Comparison of ENCODE assay signal across 8 mouse cellular contexts in the genomic region with DNA sequence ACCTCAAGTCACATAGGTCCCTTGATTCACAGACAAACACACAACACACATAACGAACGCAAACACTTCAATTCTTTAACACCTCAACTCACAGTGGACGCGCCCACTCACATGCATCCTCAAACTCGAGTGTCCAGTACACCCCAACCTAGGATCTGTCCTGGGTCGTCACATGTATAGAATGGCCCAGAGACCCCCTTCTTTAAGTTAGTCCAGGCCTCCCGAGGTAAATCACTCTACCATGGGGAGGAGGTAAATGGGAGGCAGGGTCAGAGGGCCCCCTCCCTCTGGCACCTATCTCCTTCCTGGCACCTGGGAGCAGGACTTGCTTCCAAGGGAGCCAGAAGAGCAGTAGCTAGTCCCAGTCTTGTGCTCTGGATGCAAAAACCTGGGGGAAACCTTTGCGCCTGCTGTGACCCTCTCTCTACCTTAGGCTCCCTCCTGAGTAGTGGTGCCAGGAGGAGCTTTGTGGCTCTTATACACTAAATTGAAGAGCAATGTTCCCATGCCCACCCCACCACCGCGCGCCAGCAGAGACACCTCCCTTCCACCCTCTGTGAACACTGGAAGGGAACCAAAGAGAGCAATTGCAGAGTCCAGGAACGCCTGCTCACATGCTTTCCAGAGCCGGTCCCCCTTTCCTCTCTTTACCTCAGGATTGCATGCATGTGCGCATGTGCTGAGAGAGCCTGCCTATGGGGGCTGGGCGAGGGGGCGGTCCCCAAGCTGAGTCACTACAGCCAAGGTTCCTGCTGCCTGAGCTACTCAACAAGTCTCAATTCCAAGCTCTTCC. TPM values are rescaled to one million over a fixed set of nuclear protein-coding genes. Genes with fewer than 3 reads are reported as not detected.
DNase-seq lines count a peak whose midpoint lies in the region; ATAC-seq and TF ChIP-seq lines count a peak whose summit lies in the region.

No protein-coding gene starts in this region.

- no peaks in the 10 kb centered on the region for H3K9me3 ChIP-seq in embryonic facial prominence, embryonic 14.5 days (ENCODE audit: control insufficient read depth, low read length)
- H3K9me3 ChIP-seq in lung, embryonic 14.5 days (ENCODE audit: low read depth, low read length), result no peaks in the 10 kb centered on the region

- no peaks in the 10 kb centered on the region for H3K36me3 ChIP-seq in embryonic facial prominence, embryonic 14.5 days (ENCODE audit: control insufficient read depth, insufficient read depth, low read length)
- no peaks in the 10 kb centered on the region for H3K36me3 ChIP-seq in lung, embryonic 14.5 days (ENCODE audit: insufficient read depth)

- no peak overlapping the region for H3K27ac ChIP-seq in embryonic facial prominence, embryonic 14.5 days (replicated peaks; ENCODE audit: low read depth, low read length)
- peak overlapping the region; percentile 95 for H3K27ac ChIP-seq in layer of hippocampus, adult 2 months
- no peak overlapping the region for H3K27ac ChIP-seq in lung, embryonic 14.5 days (ENCODE audit: low read depth)

- H3K9ac ChIP-seq in embryonic facial prominence, embryonic 14.5 days (ENCODE audit: low read depth, low read length), result no peak overlapping the region
- H3K9ac ChIP-seq in lung, embryonic 14.5 days, result no peak overlapping the region

- H3K4me2 ChIP-seq in embryonic facial prominence, embryonic 14.5 days (ENCODE audit: low read depth, low read length), result peak overlapping the region; percentile 78
- H3K4me2 ChIP-seq in lung, embryonic 14.5 days, result peak overlapping the region; percentile 72

- ATAC-seq in embryonic facial prominence, embryonic 14.5 days (ENCODE audit: low read depth), result peak; percentile 48
- no peak for ATAC-seq in lung, embryonic 14.5 days (ENCODE audit: insufficient read depth)
- ATAC-seq in monocyte, adult 5-6 weeks (replicated peaks; ENCODE audit: insufficient number of reproducible peaks, low FRiP score, low TSS enrichment, poor library complexity, severe bottlenecking), result no peak

- peaks cover 98% of the 10 kb centered on the region for H3K27me3 ChIP-seq in embryonic facial prominence, embryonic 14.5 days (replicated peaks; ENCODE audit: control insufficient read depth, insufficient read depth, low read length)
- peaks cover 93% of the 10 kb centered on the region for H3K27me3 ChIP-seq in lung, embryonic 14.5 days (ENCODE audit: insufficient read depth, low read length)

- DNase-seq in 416B (ENCODE audit: low read depth), result peak; percentile 69
- peak; percentile 87 for DNase-seq in adipocyte (ENCODE audit: low spot score)
- DNase-seq in embryonic facial prominence, embryonic 14.5 days (ENCODE audit: low spot score), result peak; percentile 84
- peak; percentile 66 to 73 for DNase-seq in heart, postnatal 14 days
- DNase-seq in layer of hippocampus, adult 2 months (ENCODE audit: low spot score in 2 of 2), result peak; percentile 90 to 96
- peak; percentile 71 for DNase-seq in lung, embryonic 14.5 days
- peak; percentile 87 for DNase-seq in right cerebral cortex, postnatal 14 days

- intact Hi-C loops in heart, postnatal 14 days (cut with DNase I), result no loop called here

- H3K4me3 ChIP-seq in embryonic facial prominence, embryonic 14.5 days (ENCODE audit: low read depth, low read length), result peak overlapping the region; percentile 52
- H3K4me3 ChIP-seq in layer of hippocampus, adult 2 months, result peak overlapping the region; percentile 64
- peak overlapping the region; percentile 46 for H3K4me3 ChIP-seq in lung, embryonic 14.5 days (ENCODE audit: low read depth, low read length)

- no peak for TF ChIP-seq CTCF in layer of hippocampus, adult 2 months (conservative IDR thresholded peaks at IDR 0.05)
- TF ChIP-seq CTCF in lung, embryonic 14.5 days (IDR thresholded peaks at IDR 0.05; ENCODE audit: low read depth), result no peak

- H3K4me1 ChIP-seq in embryonic facial prominence, embryonic 14.5 days (ENCODE audit: control insufficient read depth, insufficient read depth, low read length), result peaks cover 11% of the 10 kb centered on the region; the same call in 1 of the 2 replicates
- no peaks in the 10 kb centered on the region for H3K4me1 ChIP-seq in lung, embryonic 14.5 days (ENCODE audit: insufficient read depth)

- 12% methylated on average over 14 of the region's 16 CpGs for WGBS in embryonic facial prominence, embryonic 14.5 days
- WGBS in lung, embryonic 14.5 days, result 10% methylated on average over 16 of the region's 16 CpGs

RNA-seq across cellular contexts. Expression of a gene that starts 8.2 kb away (rescaled TPM):
- polyA plus RNA-seq in embryonic facial prominence, embryonic 14.5 days (2014; fragmentation: Nextera tagmentation; extraction: Ambion mirVana), result 5.8 and 8.6 TPM in 2 replicates
- total RNA-seq in heart, postnatal 14 days (2021), result 1 to 10 TPM; 1.7 to 1.9 TPM
- 100 to 1,000 TPM; 761 to 778 TPM for total RNA-seq in layer of hippocampus, adult 2 months (2021)
- 9.9 and 10.5 TPM in 2 replicates for polyA plus RNA-seq in lung, embryonic 14.5 days (2014; fragmentation: Nextera tagmentation; extraction: Ambion mirVana)
- total RNA-seq in monocyte, adult 5-6 weeks (2017), result 0.76 TPM in 1 of 3 replicates, not detected in the others

RNA-seq across cellular contexts. Expression of a gene that starts 9.2 kb away (rescaled TPM):
- polyA plus RNA-seq in embryonic facial prominence, embryonic 14.5 days (2014; fragmentation: Nextera tagmentation; extraction: Ambion mirVana), result 13.8 and 14.7 TPM in 2 replicates
- total RNA-seq in heart, postnatal 14 days (2021), result 1 to 10 TPM; 5.5 to 6.9 TPM
- 10 to 100 TPM; 26.8 to 28.9 TPM for total RNA-seq in layer of hippocampus, adult 2 months (2021)
- 12.6 and 13.1 TPM in 2 replicates for polyA plus RNA-seq in lung, embryonic 14.5 days (2014; fragmentation: Nextera tagmentation; extraction: Ambion mirVana)
- 1.2 to 3.0 TPM (median 2.2 TPM) in 3 replicates for total RNA-seq in monocyte, adult 5-6 weeks (2017)

RNA-seq across cellular contexts. Expression of a gene that starts 14.7 kb away (rescaled TPM):
- 10.7 and 11.6 TPM in 2 replicates for polyA plus RNA-seq in embryonic facial prominence, embryonic 14.5 days (2014; fragmentation: Nextera tagmentation; extraction: Ambion mirVana)
- 10 to 100 TPM; 15.5 to 16.6 TPM for total RNA-seq in heart, postnatal 14 days (2021)
- 1 to 10 TPM; 2.1 to 2.4 TPM for total RNA-seq in layer of hippocampus, adult 2 months (2021)
- polyA plus RNA-seq in lung, embryonic 14.5 days (2014; fragmentation: Nextera tagmentation; extraction: Ambion mirVana), result 7.7 TPM in 2 replicates
- total RNA-seq in monocyte, adult 5-6 weeks (2017), result 48.8 to 62.5 TPM (median 55.3 TPM) in 3 replicates

RNA-seq across cellular contexts. Expression of a gene that starts 19.7 kb away (rescaled TPM):
- polyA plus RNA-seq in embryonic facial prominence, embryonic 14.5 days (2014; fragmentation: Nextera tagmentation; extraction: Ambion mirVana), result 174 and 184 TPM in 2 replicates
- 10 to 100 TPM; 88.0 to 89.6 TPM for total RNA-seq in heart, postnatal 14 days (2021)
- total RNA-seq in layer of hippocampus, adult 2 months (2021), result 100 to 1,000 TPM; 171 to 178 TPM
- 132 and 145 TPM in 2 replicates for polyA plus RNA-seq in lung, embryonic 14.5 days (2014; fragmentation: Nextera tagmentation; extraction: Ambion mirVana)
- total RNA-seq in monocyte, adult 5-6 weeks (2017), result 43.0 to 58.3 TPM (median 56.0 TPM) in 3 replicates

RNA-seq across cellular contexts. Expression of a gene that starts 22.1 kb away (rescaled TPM):
- polyA plus RNA-seq in embryonic facial prominence, embryonic 14.5 days (2014; fragmentation: Nextera tagmentation; extraction: Ambion mirVana), result 3.7 and 4.6 TPM in 2 replicates
- total RNA-seq in heart, postnatal 14 days (2021), result 1 to 10 TPM; 2.9 to 3.6 TPM
- total RNA-seq in layer of hippocampus, adult 2 months (2021), result 10 to 100 TPM; 30.2 to 30.5 TPM
- 9.9 and 11.6 TPM in 2 replicates for polyA plus RNA-seq in lung, embryonic 14.5 days (2014; fragmentation: Nextera tagmentation; extraction: Ambion mirVana)
- total RNA-seq in monocyte, adult 5-6 weeks (2017), result 0.57 to 2.9 TPM (median 0.75 TPM) in 3 replicates

Comparison
In these comparisons a context has a peak if more than half of its experiments do, and no peak if none do; other contexts are left out.
1. RNA of a gene that starts 8.2 kb away (total RNA-seq): 761 to 778 TPM in layer of hippocampus, adult 2 months; 1.7 to 1.9 TPM in heart, postnatal 14 days and 0.76 TPM in monocyte, adult 5-6 weeks; every median in the first group is over 100 times any median in the second.
2. RNA of a gene that starts 14.7 kb away (total RNA-seq): 48.8 to 62.5 TPM in monocyte, adult 5-6 weeks and 15.5 to 16.6 TPM in heart, postnatal 14 days; 2.1 to 2.4 TPM in layer of hippocampus, adult 2 months; every median in the first group is over 4 times any median in the second.
3. Peak in every context shown above with its lines, with median percentiles within 50 percentile points of each other: DNase-seq and H3K4me3 ChIP-seq.